Mouse (Mus musculus): Measurements from ENCODE around the gene Gm4133.
"Not testable (repeated sequence)": the region's sequence is repeated elsewhere in the genome, so short reads cannot be mapped to it uniquely, and the experiment has no call there.

Gene Gm4133

DNA sequence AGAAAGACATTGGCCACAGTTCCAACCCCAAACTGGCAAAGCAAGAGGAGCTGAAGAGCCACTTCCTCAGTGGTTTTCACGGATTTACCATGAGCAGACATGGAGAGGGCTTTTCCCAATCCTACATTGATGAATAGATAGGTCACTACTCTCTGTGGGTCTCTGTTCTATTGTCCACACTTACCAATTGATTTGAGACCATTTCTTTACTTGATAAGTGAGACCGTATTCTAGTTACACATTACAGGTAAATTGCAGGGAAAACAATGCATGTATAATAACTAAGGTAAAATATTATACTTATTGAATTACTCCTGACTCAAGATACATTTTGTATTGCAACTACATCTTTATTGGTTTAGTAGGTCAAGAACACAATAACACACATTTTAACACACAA is at the start of gene Gm4133:
Gene Gm4133, minus strand, starts transcription at position 101 of the 400 bp plus-strand sequence.
- DNase-seq (ENCODE audit: low spot score in 2 of 2), result not testable (repeated sequence)

DNA sequence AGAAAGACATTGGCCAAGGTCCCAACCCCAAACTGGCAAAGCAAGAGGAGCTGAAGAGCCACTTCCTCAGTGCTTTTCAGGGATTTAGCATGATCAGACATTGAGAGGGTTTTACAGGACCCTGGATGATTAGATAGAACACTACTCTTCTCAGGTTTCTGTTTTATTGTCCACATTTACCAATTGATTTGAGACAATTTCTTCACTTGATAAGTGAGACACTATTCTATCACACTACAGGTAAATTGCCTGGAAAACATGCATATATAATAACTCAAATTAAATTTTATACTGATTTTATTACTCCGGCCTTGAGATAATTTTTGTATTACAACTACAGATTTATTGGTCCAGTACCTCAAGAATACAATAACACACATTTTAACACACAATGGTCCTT is 41.4 kb upstream of the Gm4133 start, which contains the start of gene Gm5728:
Gene Gm5728, minus strand, starts transcription at position 101 of the 400 bp plus-strand sequence.
- not testable (repeated sequence) for DNase-seq (ENCODE audit: low spot score in 2 of 2)

All from spleen, postnatal 4 days (tissue).